In genomic region chr5:118627630-118628029, GRCm38 (mm10) we compare ENCODE assay signal across 20 mouse cellular contexts.
"Had no signal": no experiment of that assay in that cellular context is flagged by ENCODE, and none has a peak within 500 bp of the region (broad histone marks: within the 10 kb centered on the region; RNA-seq: fewer than 3 reads in every experiment).

No protein-coding gene starts in this region.

- H3K27me3 ChIP-seq: lung, embryonic 15.5 days; midbrain, embryonic 12.5 days; neural tube, embryonic 13.5 days; neural tube, embryonic 15.5 days had no signal

- H3K4me3 ChIP-seq: lung, embryonic 15.5 days; midbrain, embryonic 10.5 days; midbrain, embryonic 12.5 days; myocyte; neural tube, embryonic 13.5 days; neural tube, embryonic 15.5 days had no signal

- H3K9me3 ChIP-seq: lung, embryonic 15.5 days; midbrain, embryonic 10.5 days; midbrain, embryonic 12.5 days; neural tube, embryonic 13.5 days; neural tube, embryonic 15.5 days had no signal

- H3K27ac ChIP-seq: liver, embryonic 14.5 days; lung, embryonic 15.5 days; midbrain, embryonic 10.5 days; midbrain, embryonic 12.5 days; neural tube, embryonic 13.5 days; neural tube, embryonic 15.5 days had no signal

- H3K9ac ChIP-seq: liver, embryonic 14.5 days; lung, embryonic 15.5 days; midbrain, embryonic 12.5 days; neural tube, embryonic 13.5 days; neural tube, embryonic 15.5 days had no signal

- ATAC-seq: lung, postnatal 0 days; midbrain, embryonic 16.5 days had no signal

- H3K36me3 ChIP-seq: lung, embryonic 15.5 days; midbrain, embryonic 10.5 days; midbrain, embryonic 12.5 days; neural tube, embryonic 13.5 days; neural tube, embryonic 15.5 days had no signal

- DNase-seq: lung, adult 18-20 months; lung, postnatal 14 days; lung, postnatal 4 days; midbrain, embryonic 14.5 days; retina, postnatal 1 day; right cerebral cortex, adult 18-20 months; right cerebral cortex, postnatal 25 days; thymus, adult 2 months; thymus, postnatal 25 days; thymus, postnatal 4 days had no signal

- H3K4me2 ChIP-seq: liver, embryonic 11.5 days; lung, embryonic 15.5 days; midbrain, embryonic 12.5 days; neural tube, embryonic 13.5 days; neural tube, embryonic 15.5 days had no signal
